Mouse (Mus musculus): ENCODE results near the gene Btbd19. TPM values are rescaled to one million over a fixed set of nuclear protein-coding genes. Genes with fewer than 3 reads are reported as not detected.

Gene Btbd19
- polyA plus RNA-seq, 2 experiments: 6.2 to 16.0 TPM

DNA sequence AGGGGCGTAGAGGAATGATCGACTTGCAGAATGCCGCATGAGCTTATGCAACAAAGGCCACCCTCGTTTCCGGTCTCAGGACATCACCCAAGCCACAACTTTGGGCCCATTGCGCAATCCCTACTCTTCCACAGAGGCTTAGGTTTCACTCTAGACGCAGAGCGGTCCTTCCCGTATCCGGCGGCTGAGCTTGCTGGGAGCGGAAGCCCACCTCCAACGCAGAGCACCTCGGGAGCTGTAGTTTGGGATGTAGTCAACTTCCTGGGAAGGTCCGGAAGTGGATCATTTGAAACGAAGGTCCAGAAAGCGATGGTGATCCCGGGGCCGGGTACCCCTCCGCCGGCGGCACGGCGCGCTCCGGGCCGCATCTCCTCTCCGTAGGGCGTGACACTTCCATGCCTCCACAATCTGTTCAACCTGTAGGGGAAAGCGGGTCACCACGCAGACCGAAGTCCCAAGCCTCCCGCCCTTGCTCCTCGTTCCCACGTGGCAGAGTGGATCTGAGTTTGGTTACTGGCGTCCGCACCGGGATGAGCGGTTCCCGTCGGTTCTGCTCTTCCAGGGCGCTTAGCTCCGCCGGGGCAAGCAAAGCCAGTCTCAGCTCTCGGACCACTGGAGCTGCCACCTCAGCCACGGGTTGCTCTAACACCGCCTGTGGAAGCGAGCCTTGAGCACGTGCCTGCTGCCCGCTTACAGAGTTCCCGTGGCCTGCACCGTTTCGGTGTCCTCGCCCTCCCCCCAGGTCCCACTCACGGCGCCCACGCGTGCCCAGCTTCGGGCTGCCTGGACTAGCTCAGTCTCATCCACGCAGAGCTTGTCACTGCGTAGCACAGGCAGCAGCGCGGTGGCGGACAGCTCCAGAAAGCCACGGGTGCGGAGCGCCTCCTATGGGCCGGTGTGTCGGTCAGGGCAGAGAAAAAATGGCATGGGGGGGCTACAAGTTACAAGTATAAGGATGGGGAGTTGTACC is 4.8 kb downstream of the Btbd19 start:
- H3K4me2 ChIP-seq (replicated peaks; ENCODE audit: low read depth, low read length, severe bottlenecking): peak overlapping the region; percentile 100
- ATAC-seq (ENCODE audit: low FRiP score, low read depth) (peak; percentile 92), DNase-seq (ENCODE audit: low spot score) (peak; percentile 96)
- no peaks in the 10 kb centered on the region for H3K27me3 ChIP-seq (ENCODE audit: control insufficient read depth, insufficient read depth, low read length)
- no peaks in the 10 kb centered on the region for H3K9me3 ChIP-seq (ENCODE audit: control insufficient read depth, low read length)
- peaks cover 2% of the 10 kb centered on the region; the same call in 1 of the 2 replicates for H3K36me3 ChIP-seq (ENCODE audit: control insufficient read depth, insufficient read depth, low read length)
- peak overlapping the region; percentile 68 for H3K4me3 ChIP-seq (replicated peaks; ENCODE audit: low read length)
- peak overlapping the region; percentile 86 for H3K27ac ChIP-seq (replicated peaks; ENCODE audit: low read depth, low read length)
- under 1% methylated on average over 66 of the region's 69 CpGs for WGBS
- peak; percentile 59; the same call in 1 of the 2 replicates for TF ChIP-seq POLR2A (IDR thresholded peaks at IDR 0.05; ENCODE audit: borderline replicate concordance, extremely low read depth, insufficient read depth, insufficient read length)
- peaks cover 18% of the 10 kb centered on the region for H3K4me1 ChIP-seq (ENCODE audit: control insufficient read depth, insufficient read depth, low read length)
- H3K9ac ChIP-seq (ENCODE audit: low read depth, low read length, severe bottlenecking): peak overlapping the region; percentile 69

- Histone ChIP-seq H3K4me2 (replicated peaks; ENCODE audit: low read depth, low read length, severe bottlenecking) (peak overlapping the region; percentile 100), H3K9me3 (ENCODE audit: control insufficient read depth, low read length) (no peaks in the 10 kb centered on the region), H3K4me1 (ENCODE audit: control insufficient read depth, insufficient read depth, low read length) (peaks cover 11% of the 10 kb centered on the region), H3K27me3 (ENCODE audit: control insufficient read depth, insufficient read depth, low read length) (no peaks in the 10 kb centered on the region), H3K36me3 (ENCODE audit: control insufficient read depth, insufficient read depth, low read length) (peaks cover 8% of the 10 kb centered on the region), H3K27ac (replicated peaks; ENCODE audit: low read depth, low read length) (peak overlapping the region; percentile 86), H3K4me3 (replicated peaks; ENCODE audit: low read length) (peak overlapping the region; percentile 68), H3K9ac (ENCODE audit: low read depth, low read length, severe bottlenecking) (peak overlapping the region; percentile 69)
- DNase-seq (ENCODE audit: low spot score) (no peak), ATAC-seq (ENCODE audit: low FRiP score, low read depth) (no peak)
- 5% methylated on average over 10 of the region's 10 CpGs for WGBS
- TF ChIP-seq POLR2A (IDR thresholded peaks at IDR 0.05; ENCODE audit: borderline replicate concordance, extremely low read depth, insufficient read depth, insufficient read length): no peak
Measured at GRCm38 (mm10) chr4:117120052-117120444, 5.5 kb downstream of the Btbd19 start.

- Histone ChIP-seq H3K4me2 (replicated peaks; ENCODE audit: low read depth, low read length, severe bottlenecking) (peak overlapping the region; percentile 100), H3K27me3 (ENCODE audit: control insufficient read depth, insufficient read depth, low read length) (no peaks in the 10 kb centered on the region), H3K9ac (ENCODE audit: low read depth, low read length, severe bottlenecking) (peak overlapping the region; percentile 69), H3K9me3 (ENCODE audit: control insufficient read depth, low read length) (no peaks in the 10 kb centered on the region), H3K27ac (replicated peaks; ENCODE audit: low read depth, low read length) (peak overlapping the region; percentile 86), H3K4me1 (ENCODE audit: control insufficient read depth, insufficient read depth, low read length) (peaks cover 7% of the 10 kb centered on the region), H3K4me3 (replicated peaks; ENCODE audit: low read length) (peak overlapping the region; percentile 68), H3K36me3 (ENCODE audit: control insufficient read depth, insufficient read depth, low read length) (peaks cover 12% of the 10 kb centered on the region)
- 73% methylated on average over 5 of the region's 5 CpGs for WGBS
- no peak for TF ChIP-seq POLR2A (IDR thresholded peaks at IDR 0.05; ENCODE audit: borderline replicate concordance, extremely low read depth, insufficient read depth, insufficient read length)
- DNase-seq (ENCODE audit: low spot score) (no peak), ATAC-seq (ENCODE audit: low FRiP score, low read depth) (no peak)
Measured at GRCm38 (mm10) chr4:117119636-117120035, 5.9 kb downstream of the Btbd19 start.

DNA sequence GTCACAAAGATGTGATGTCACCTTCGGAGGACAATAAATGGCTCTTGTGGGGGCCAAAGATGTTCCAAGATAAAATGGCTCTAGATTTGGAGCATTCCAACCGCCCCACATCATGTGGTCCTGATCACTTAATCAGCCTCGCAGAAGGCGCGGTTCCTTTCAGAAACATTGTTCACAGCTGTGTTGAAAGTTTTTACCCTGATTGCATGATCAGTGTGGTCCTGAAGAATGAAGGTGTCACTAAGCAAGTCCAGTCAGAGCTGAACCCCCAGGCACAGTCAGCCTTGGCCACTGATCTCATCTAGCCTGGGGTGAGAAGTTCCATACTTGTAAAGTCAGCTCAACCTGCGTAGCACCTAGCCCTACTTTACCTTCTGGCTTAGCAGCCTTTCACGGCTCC is 7.6 kb downstream of the Btbd19 start:
- no peaks in the 10 kb centered on the region for H3K9me3 ChIP-seq (ENCODE audit: control insufficient read depth, low read length)
- peaks cover 4% of the 10 kb centered on the region for H3K4me1 ChIP-seq (ENCODE audit: control insufficient read depth, insufficient read depth, low read length)
- no peaks in the 10 kb centered on the region for H3K27me3 ChIP-seq (ENCODE audit: control insufficient read depth, insufficient read depth, low read length)
- DNase-seq (ENCODE audit: low spot score) (no peak), ATAC-seq (ENCODE audit: low FRiP score, low read depth) (no peak)
- no peak overlapping the region for H3K27ac ChIP-seq (replicated peaks; ENCODE audit: low read depth, low read length)
- no peak overlapping the region for H3K4me3 ChIP-seq (replicated peaks; ENCODE audit: low read length)
- no peak for TF ChIP-seq POLR2A (IDR thresholded peaks at IDR 0.05; ENCODE audit: borderline replicate concordance, extremely low read depth, insufficient read depth, insufficient read length)
- no peak overlapping the region for H3K4me2 ChIP-seq (replicated peaks; ENCODE audit: low read depth, low read length, severe bottlenecking)
- WGBS: 89% methylated on average over 7 of the region's 7 CpGs
- peaks cover 23% of the 10 kb centered on the region for H3K36me3 ChIP-seq (ENCODE audit: control insufficient read depth, insufficient read depth, low read length)
- H3K9ac ChIP-seq (ENCODE audit: low read depth, low read length, severe bottlenecking): no peak overlapping the region

DNA sequence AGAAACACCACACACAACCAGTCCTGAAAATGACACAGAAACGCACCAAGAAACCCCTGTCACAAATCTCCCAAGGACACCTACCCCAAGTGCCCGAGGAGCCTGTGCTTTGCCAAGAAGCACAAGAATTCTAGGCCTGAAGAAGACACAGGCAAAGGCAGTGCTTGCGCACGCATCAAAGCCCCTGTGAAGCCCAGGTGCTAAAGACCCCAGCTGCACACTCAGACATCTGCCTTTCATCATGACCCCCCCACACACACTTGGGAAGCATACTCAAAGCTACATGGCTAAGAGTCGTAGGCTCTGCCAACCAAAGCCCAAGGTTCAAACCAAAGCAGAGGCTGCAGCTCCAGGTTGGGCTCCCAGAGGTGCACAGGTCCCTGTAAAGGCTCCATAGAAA is 9.9 kb downstream of the Btbd19 start:
- no peak overlapping the region for H3K27ac ChIP-seq (replicated peaks; ENCODE audit: low read depth, low read length)
- H3K4me3 ChIP-seq (replicated peaks; ENCODE audit: low read length): no peak overlapping the region
- no peak overlapping the region for H3K4me2 ChIP-seq (replicated peaks; ENCODE audit: low read depth, low read length, severe bottlenecking)
- H3K36me3 ChIP-seq (ENCODE audit: control insufficient read depth, insufficient read depth, low read length): peaks cover 32% of the 10 kb centered on the region
- no peaks in the 10 kb centered on the region for H3K9me3 ChIP-seq (ENCODE audit: control insufficient read depth, low read length)
- WGBS: 75% methylated on average over 5 of the region's 5 CpGs
- peaks cover 4% of the 10 kb centered on the region for H3K4me1 ChIP-seq (ENCODE audit: control insufficient read depth, insufficient read depth, low read length)
- H3K27me3 ChIP-seq (ENCODE audit: control insufficient read depth, insufficient read depth, low read length): no peaks in the 10 kb centered on the region
- no peak for ATAC-seq (ENCODE audit: low FRiP score, low read depth)
- no peak overlapping the region for H3K9ac ChIP-seq (ENCODE audit: low read depth, low read length, severe bottlenecking)
- DNase-seq (ENCODE audit: low spot score): no peak
- TF ChIP-seq POLR2A (IDR thresholded peaks at IDR 0.05; ENCODE audit: borderline replicate concordance, extremely low read depth, insufficient read depth, insufficient read length): no peak

All from limb, embryonic 14.5 days (tissue).